Mouse (Mus musculus) C2C12 (cell line): ENCODE measurements around the gene Ubtd2.

Experiments
- CEBPB ChIP-seq: IDR thresholded peaks from one replicate; pipeline ENCODE4 v1.6.1; 2011; ENCODE audit warnings: low read depth, mild to moderate bottlenecking, control low read depth, moderate library complexity
- CTCF ChIP-seq: IDR thresholded peaks from one replicate; pipeline ENCODE4 v1.5.1; 2011; ENCODE audit not compliant: control insufficient read depth, insufficient read depth, insufficient read length
- MAX ChIP-seq: IDR thresholded peaks from one replicate; pipeline ENCODE4 v1.6.1; 2011; ENCODE audit warnings: mild to moderate bottlenecking, control low read depth
- MYOG ChIP-seq: IDR thresholded peaks from one replicate; pipeline ENCODE4 v1.6.1; 2011; ENCODE audit not compliant: control insufficient read depth, insufficient read length; ENCODE audit errors: extremely low read depth
- USF1 ChIP-seq: IDR thresholded peaks from one replicate; pipeline ENCODE4 v1.6.1; 2011; ENCODE audit warnings: low read depth, mild to moderate bottlenecking, control low read depth, moderate library complexity

DNA sequence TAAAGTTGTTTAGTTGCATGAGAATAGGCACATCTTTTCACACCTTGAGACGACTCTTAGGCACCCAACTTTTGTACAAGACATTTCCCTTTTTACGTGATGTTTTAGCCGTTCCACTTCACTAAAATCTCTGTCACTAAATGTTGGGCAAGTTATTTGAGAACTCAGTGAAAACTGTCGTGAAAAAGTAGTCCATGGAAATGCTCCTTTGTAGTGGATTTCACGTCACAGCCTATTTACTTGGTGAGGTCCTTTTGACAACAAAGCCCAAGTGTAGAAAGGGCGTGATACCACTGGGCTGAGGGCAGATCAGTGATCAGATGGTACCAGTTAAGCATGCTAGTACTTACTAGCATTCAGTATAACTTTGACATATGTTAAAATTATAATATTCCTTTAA, 1.2 kb downstream of the Ubtd2 start:
- TF ChIP-seq CTCF = no peak
- TF ChIP-seq CEBPB = no peak
- TF ChIP-seq USF1 = no peak
- no peak for TF ChIP-seq MAX
- no peak for TF ChIP-seq MYOG
